Mouse (Mus musculus): ENCODE results near the gene Rabac1.

- TF ChIP-seq CTCF (IDR thresholded peaks at IDR 0.05; ENCODE audit: low read depth) (no peak), EP300 (optimal IDR thresholded peaks at IDR 0.05) (no peak)
Measured at GRCm38 (mm10) chr7:24970341-24970740, 2.2 kb downstream of the Rabac1 start.
